In the genomic region with DNA sequence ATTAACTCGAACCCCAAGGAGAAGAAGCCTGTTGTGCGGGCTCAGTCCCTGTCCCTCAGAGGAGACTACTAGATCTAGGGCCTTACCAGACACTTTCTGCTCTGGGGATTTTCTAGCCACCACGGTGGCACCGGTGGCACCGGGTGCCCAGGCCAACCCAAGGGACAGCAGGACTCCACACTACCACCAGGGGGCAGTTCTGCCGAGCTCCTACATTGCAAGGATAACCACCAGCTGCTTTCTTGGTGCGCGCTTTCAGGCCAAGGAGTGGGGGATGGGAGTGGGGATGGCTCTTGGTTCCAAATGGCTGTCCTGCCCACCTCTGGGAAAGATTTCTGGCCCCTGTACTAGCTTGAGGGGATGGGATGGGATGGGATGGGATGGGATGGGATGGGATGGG, we compare ENCODE assay signal across 10 mouse cellular contexts. TPM values are rescaled to one million over a fixed set of nuclear protein-coding genes. Genes with fewer than 3 reads are reported as not detected.
DNase-seq lines count a peak whose midpoint lies in the region; ATAC-seq and TF ChIP-seq lines count a peak whose summit lies in the region.
"Had no signal": no experiment of that assay in that cellular context is flagged by ENCODE, and none has a peak within 500 bp of the region (broad histone marks: within the 10 kb centered on the region; RNA-seq: fewer than 3 reads in every experiment).

No protein-coding gene starts in this region.

- no peaks in the 10 kb centered on the region for H3K36me3 ChIP-seq in liver, embryonic 11.5 days (ENCODE audit: control insufficient read depth, insufficient read depth, low read length)
- H3K36me3 ChIP-seq in lung, embryonic 14.5 days (ENCODE audit: insufficient read depth): no peaks in the 10 kb centered on the region
- H3K36me3 ChIP-seq: lung, embryonic 15.5 days; stomach, embryonic 15.5 days had no signal

- TF ChIP-seq CTCF in lung, embryonic 14.5 days (IDR thresholded peaks at IDR 0.05; ENCODE audit: low read depth): peak; percentile 67

- H3K4me3 ChIP-seq in liver, embryonic 11.5 days (ENCODE audit: low read depth, low read length): no peak overlapping the region
- H3K4me3 ChIP-seq in lung, embryonic 14.5 days (ENCODE audit: low read depth, low read length): no peak overlapping the region
- H3K4me3 ChIP-seq: lung, embryonic 15.5 days; stomach, embryonic 15.5 days had no signal

- no peak overlapping the region for H3K27ac ChIP-seq in liver, embryonic 11.5 days (ENCODE audit: low read depth, low read length)
- H3K27ac ChIP-seq in lung, embryonic 14.5 days (ENCODE audit: low read depth): no peak overlapping the region
- H3K27ac ChIP-seq: lung, embryonic 15.5 days; stomach, embryonic 15.5 days had no signal

- H3K9ac ChIP-seq in liver, embryonic 11.5 days (ENCODE audit: low read depth, low read length): no peak overlapping the region
- no peak overlapping the region for H3K9ac ChIP-seq in lung, embryonic 14.5 days
- H3K9ac ChIP-seq: lung, embryonic 15.5 days; stomach, embryonic 15.5 days had no signal

- H3K9me3 ChIP-seq in liver, embryonic 11.5 days (ENCODE audit: control insufficient read depth, low read length): no peaks in the 10 kb centered on the region
- no peaks in the 10 kb centered on the region for H3K9me3 ChIP-seq in lung, embryonic 14.5 days (ENCODE audit: low read depth, low read length)
- H3K9me3 ChIP-seq: lung, embryonic 15.5 days; stomach, embryonic 15.5 days had no signal

- intact Hi-C loops in heart, postnatal 25 days (cut with DNase I): loop anchor here (5.0 kb wide), 1 partner anchor 151 kb away; no protein-coding TSS in a partner anchor

- 8% methylated on average over 8 of the region's 8 CpGs for WGBS in liver, embryonic 11.5 days
- WGBS in lung, embryonic 14.5 days: 19% methylated on average over 8 of the region's 8 CpGs

- H3K4me1 ChIP-seq in liver, embryonic 11.5 days (replicated peaks; ENCODE audit: control insufficient read depth, insufficient read depth, low read length): peaks cover 8% of the 10 kb centered on the region
- peaks cover 3% of the 10 kb centered on the region; the same call in 1 of the 2 replicates for H3K4me1 ChIP-seq in lung, embryonic 14.5 days (ENCODE audit: insufficient read depth)

- ATAC-seq in liver, embryonic 11.5 days (replicated peaks; ENCODE audit: low FRiP score): no peak
- no peak for ATAC-seq in lung, embryonic 14.5 days (ENCODE audit: insufficient read depth)

- DNase-seq in adrenal gland, postnatal 10 days: peak; percentile 66
- DNase-seq in adrenal gland, adult 8-10 months: no peak
- peak; percentile 27 for DNase-seq in liver
- DNase-seq in liver, embryonic 11.5 days (ENCODE audit: low spot score): no peak
- peak; percentile 48 to 60 for DNase-seq in adrenal gland, postnatal 36 days
- peak; percentile 58 for DNase-seq in lung, embryonic 14.5 days
- no peak for DNase-seq in MN1 (ENCODE audit: low spot score)
- no peak for DNase-seq in heart, postnatal 25 days (ENCODE audit: low spot score)

- H3K4me2 ChIP-seq in liver, embryonic 11.5 days: no peak overlapping the region
- no peak overlapping the region for H3K4me2 ChIP-seq in lung, embryonic 14.5 days
- H3K4me2 ChIP-seq: lung, embryonic 15.5 days; stomach, embryonic 15.5 days had no signal

- H3K27me3 ChIP-seq in liver, embryonic 11.5 days (replicated peaks; ENCODE audit: control insufficient read depth, insufficient read depth, low read length): peaks cover 71% of the 10 kb centered on the region
- H3K27me3 ChIP-seq in lung, embryonic 14.5 days (ENCODE audit: insufficient read depth, low read length): peaks cover 60% of the 10 kb centered on the region

RNA-seq across cellular contexts. Expression of gene Foxd1, which starts 2.5 kb away (rescaled TPM):
- 1 to 10 TPM in 1 of 2 experiments, under 1 TPM in 1; 0.72 to 1.1 TPM for total RNA-seq in adrenal gland, postnatal 10 days (2021)
- 1 to 10 TPM in 3 of 4 experiments, under 1 TPM in 1; 0.96 to 1.8 (median 1.4) TPM for total RNA-seq in adrenal gland, adult 8-10 months (2022)
- 0.05 TPM in 1 of 2 replicates, not detected in the other for polyA plus RNA-seq in liver, embryonic 11.5 days (2014; fragmentation: Nextera tagmentation; extraction: Ambion mirVana)
- total RNA-seq in adrenal gland, postnatal 36 days (2021): 1 to 10 TPM in 1 of 2 experiments, under 1 TPM in 1; 0.69 to 1.0 TPM
- not detected in 2 replicates for polyA plus RNA-seq in lung, embryonic 14.5 days (2014; fragmentation: Nextera tagmentation; extraction: Ambion mirVana)
- total RNA-seq in heart, postnatal 25 days (2021): under 1 TPM in 1 of 2 experiments, not detected in 1; 0.05 TPM
- polyA plus RNA-seq: stomach, embryonic 15.5 days had no signal

RNA-seq across cellular contexts. Expression of gene Btf3, which starts 34.7 kb away (rescaled TPM):
- total RNA-seq in adrenal gland, postnatal 10 days (2021): 100 to 1,000 TPM; 361 to 381 TPM
- total RNA-seq in adrenal gland, adult 8-10 months (2022): 100 to 1,000 TPM; 278 to 323 (median 310) TPM
- 879 and 893 TPM in 2 replicates for polyA plus RNA-seq in liver, embryonic 11.5 days (2014; fragmentation: Nextera tagmentation; extraction: Ambion mirVana)
- 100 to 1,000 TPM; 378 to 399 TPM for total RNA-seq in adrenal gland, postnatal 36 days (2021)
- 746 and 761 TPM in 2 replicates for polyA plus RNA-seq in lung, embryonic 14.5 days (2014; fragmentation: Nextera tagmentation; extraction: Ambion mirVana)
- 100 to 1,000 TPM; 190 to 219 TPM for total RNA-seq in heart, postnatal 25 days (2021)

Comparison
In these comparisons a context has a peak if more than half of its experiments do, and no peak if none do; other contexts are left out.
1. DNase-seq: peak in adrenal gland, postnatal 10 days (single experiment), liver (single experiment), adrenal gland, postnatal 36 days (2 of 2) and lung, embryonic 14.5 days (single experiment); none in adrenal gland, adult 8-10 months (single experiment), liver, embryonic 11.5 days (single experiment), MN1 (single experiment) and heart, postnatal 25 days (single experiment).